Mouse (Mus musculus): ENCODE results near the gene She.

DNA sequence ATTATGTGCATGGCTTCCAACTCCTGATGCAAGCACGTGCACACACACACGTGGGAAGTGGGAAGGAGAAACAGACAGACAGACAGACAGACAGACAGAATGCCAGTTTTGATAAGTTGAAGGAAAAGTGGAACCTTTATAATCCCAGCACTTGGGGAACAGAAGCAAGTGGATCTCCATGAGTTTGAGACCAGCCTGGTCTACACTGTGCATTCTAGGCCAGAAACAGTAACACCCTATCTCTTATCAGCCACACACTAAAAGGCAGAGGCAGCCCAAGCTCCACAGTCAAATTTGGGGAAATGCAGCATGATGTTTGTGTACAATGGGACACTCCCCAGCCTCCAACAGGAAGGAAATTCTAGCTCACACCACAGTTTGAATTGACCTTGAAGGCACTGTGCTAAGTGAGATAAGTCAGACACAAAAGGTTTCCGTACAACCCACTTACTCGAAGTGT lies 52.4 kb downstream of the She start:
- TF ChIP-seq CTCF (IDR thresholded peaks at IDR 0.05; ENCODE audit: low read depth, low read length): no peak
- no peak for TF ChIP-seq EP300 (IDR thresholded peaks at IDR 0.05; ENCODE audit: insufficient read depth, low read depth, low read length)
- no peak for TF ChIP-seq POLR2A (IDR thresholded peaks at IDR 0.05; ENCODE audit: insufficient read depth, low read length)
